Mouse (Mus musculus) brown adipose tissue, adult 24 weeks (tissue): ENCODE results near the gene Ndel1. TPM values are rescaled to one million over a fixed set of nuclear protein-coding genes. Genes with fewer than 3 reads are reported as not detected.

Source experiments
- H3K27ac ChIP-seq: fragments of 200-500 bp; replicated peaks from 2 replicates; pipeline ENCODE4 v1.5.1; 2012; ENCODE audit warnings: low read depth, mild to moderate bottlenecking, low read length
- H3K4me1 ChIP-seq: fragments of 200-500 bp; 2 replicates; pipeline ENCODE4 v1.6.1; 2012; ENCODE audit warnings: low read length, mixed read lengths; ENCODE audit not compliant: control insufficient read depth, insufficient read depth, insufficient read length
- H3K4me3 ChIP-seq: fragments of 200-500 bp; 2 replicates; pipeline ENCODE4 v1.5.1; 2012; ENCODE audit warnings: low read depth, mild to moderate bottlenecking, low read length, moderate library complexity; ENCODE audit not compliant: insufficient read depth
- polyA plus RNA-seq: library from polyadenylated mRNA; stranded (reverse); fragments of >200 nt; gene quantifications from 2 replicates; pipeline ENCODE4 v1.2.4, GENCODE M21; 2012; ENCODE audit not compliant: missing spikeins, insufficient read depth, insufficient read length

The Ndel1 gene
- polyA plus RNA-seq, 1 experiment, result 48.4 TPM

DNA sequence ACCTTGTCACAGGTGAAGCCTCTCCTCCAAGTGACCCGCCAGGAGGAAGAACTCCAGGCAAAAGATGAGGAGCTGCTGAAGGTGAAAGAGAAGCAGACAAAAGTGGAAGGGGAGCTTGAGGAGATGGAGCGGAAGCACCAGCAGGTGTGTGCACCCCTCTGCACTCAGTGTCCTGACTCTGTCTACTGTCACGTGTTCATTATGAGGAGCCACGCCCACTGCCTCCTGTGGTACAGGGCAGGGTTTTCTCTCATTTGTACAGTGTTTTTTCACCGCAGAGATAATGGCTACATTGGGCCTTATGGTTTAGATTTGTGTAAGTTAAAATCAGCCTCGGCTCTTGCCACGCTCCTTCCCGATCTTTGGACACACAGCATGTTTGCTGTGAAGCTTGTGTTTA, 85.8 kb downstream of the Ndel1 start:
- no peaks in the 10 kb centered on the region for H3K4me1 ChIP-seq
- H3K4me3 ChIP-seq, result no peak overlapping the region
- no peak overlapping the region for H3K27ac ChIP-seq

DNA sequence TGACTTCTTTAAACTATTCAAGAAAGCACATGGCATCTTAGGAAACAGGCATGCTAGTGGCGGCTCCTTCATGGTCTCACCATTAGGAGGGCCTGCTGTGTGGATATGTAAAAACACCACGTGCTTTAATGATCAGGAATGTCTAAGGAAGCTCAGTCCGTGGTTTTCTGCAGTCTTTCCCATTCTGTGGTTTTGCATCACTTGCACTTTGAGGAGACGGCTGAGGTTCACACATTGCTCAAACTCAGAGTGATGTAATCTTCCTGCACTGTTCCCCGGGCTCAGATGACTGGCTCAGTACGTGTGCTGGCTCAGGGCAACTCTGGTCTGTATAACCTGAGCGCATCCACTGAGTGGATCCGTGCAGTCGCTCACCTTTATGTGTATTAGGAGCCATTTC, 89.3 kb downstream of the Ndel1 start:
- Histone ChIP-seq H3K27ac (no peak overlapping the region), H3K4me1 (no peaks in the 10 kb centered on the region), H3K4me3 (no peak overlapping the region)

DNA sequence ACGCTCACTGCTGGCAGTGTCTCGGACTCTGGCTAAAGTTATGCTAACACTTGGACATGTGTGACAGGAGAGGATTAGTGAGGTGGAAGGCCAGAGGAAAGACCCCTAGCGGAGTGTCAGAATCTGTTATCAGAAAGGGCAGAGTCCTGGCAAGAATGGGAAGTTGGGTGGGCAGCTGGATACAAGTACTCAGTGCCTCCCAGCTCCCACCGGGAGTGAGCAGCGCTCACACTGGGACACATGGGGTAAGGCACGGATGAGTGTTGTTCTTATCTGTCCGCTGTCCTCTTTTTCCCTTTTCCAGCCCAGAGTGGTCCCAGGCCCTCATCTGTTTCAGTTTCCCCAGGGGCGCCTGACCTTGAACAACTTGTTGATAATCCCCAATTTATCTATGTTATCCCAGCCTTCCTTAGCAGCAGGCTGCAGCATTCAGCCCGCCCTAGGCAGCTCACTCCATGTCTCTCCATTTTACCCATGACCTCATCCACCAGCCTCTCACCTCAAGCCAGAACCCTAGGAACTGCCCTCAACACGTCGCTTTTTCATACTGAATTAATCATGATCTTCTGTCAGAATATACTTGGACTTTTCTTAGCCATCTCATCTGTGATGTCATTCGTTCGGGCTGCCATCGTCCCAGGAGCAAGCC, 91.1 kb downstream of the Ndel1 start:
- Histone ChIP-seq H3K4me3 (no peak overlapping the region), H3K4me1 (no peaks in the 10 kb centered on the region), H3K27ac (no peak overlapping the region)

DNA sequence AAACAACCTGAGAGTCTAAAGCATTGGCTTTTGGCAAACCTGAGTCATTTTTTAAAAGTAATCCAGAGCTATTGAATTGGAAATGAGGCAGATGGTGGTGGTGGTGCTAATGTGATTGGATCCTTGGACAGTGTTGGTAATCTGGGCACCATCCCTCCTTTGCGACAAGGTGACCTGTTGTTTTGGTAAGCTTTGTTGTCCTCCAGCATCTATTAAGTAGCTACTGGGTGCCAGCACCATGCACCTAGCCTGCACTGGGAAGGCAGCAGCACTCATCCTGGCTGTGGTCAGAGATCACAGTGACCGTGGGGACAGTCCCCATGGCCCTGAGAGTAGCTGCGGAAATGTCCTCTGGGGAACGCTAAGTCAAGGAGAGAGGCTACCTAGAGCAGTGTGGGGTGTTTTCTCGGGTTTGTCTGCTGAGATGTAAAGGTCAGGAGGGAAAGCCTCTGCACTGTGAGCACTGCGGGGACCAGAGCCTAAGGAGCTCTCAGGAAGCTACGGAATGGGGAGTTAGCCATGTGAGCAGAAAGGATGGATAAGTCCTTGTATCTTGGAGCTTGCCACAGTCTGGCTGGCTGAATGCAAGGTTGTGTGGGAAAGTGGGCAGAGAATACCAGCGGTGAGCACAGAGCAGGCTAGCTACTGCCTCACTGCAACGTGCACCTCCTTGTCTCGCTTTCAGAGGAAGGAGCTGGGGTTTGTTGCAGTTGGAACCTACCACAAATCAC, 91.8 kb downstream of the Ndel1 start:
- H3K27ac ChIP-seq, result no peak overlapping the region

DNA sequence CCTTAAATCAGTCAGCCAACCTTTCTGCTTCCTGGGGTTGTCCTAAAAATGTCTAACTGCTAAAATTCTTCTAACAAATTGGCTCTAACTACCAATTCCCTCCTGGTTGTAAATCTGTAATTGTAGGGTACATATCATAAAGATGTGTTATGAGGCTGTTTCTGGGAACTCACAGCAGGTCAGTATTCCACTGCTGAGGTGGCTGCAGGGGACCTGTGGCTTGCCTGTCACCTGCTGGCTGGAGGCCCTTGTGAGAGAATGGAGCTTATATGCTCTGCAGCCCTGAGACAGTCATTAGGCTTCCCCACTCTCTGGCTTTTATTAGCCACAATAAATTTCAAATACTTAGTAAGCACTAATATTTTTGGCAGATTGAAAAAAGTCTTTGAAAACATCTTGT, 92.8 kb downstream of the Ndel1 start:
- Histone ChIP-seq H3K4me1 (no peaks in the 10 kb centered on the region), H3K4me3 (no peak overlapping the region), H3K27ac (no peak overlapping the region)

More for the DNA sequence above, 91.8 kb downstream of the Ndel1 start:
- H3K4me3 ChIP-seq, result no peak overlapping the region
- H3K4me1 ChIP-seq, result no peaks in the 10 kb centered on the region

DNA sequence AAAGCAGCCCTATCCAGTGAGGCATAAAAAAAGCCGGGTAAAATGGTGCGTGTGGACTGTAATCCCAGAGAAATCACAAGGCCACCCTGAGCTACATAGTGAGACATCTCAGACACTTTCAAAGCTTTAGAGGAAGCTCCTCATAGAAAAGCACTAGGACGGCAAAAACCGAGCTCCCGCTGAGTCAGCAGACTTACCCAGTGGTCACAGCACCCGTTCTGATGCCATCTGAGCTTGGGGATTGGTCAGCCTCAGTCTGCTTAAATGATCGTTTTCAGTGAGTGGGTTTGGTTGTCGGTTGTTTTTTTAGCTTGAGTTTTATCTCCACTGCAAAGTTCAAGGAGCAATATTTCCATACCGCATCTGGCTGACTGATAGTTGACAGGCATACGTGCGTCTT, 93.7 kb downstream of the Ndel1 start:
- no peak overlapping the region for H3K27ac ChIP-seq
- H3K4me1 ChIP-seq, result no peaks in the 10 kb centered on the region
- H3K4me3 ChIP-seq, result no peak overlapping the region

DNA sequence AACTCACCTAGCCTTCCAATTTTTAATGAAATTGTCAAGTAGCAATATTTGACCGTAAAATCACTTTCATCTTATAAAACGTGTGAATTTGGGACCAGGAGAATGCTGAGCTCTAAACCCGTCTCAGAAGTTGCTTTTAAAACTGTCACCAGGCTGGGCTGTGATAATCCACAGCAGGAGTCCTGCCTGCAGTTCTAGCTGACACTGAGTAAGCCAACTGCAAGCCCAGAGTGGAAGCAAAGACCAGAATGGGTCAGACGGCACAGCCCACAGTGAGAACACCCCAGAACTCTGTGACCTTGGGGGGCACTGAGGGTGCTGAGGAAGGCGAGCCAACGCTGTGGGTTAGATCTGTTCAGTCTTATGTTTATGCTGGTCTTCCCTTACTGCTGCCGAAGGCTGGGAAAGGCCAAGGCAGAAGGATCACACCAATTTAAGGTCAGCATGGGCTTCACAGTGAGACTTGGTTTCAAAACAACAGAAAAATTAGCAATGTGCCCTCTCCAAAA, 95.5 kb downstream of the Ndel1 start:
- Histone ChIP-seq H3K27ac (no peak overlapping the region), H3K4me3 (no peak overlapping the region), H3K4me1 (no peaks in the 10 kb centered on the region)

Other genes starting within 250 kb of the Ndel1 start
- 15.5 and 17.2 TPM in 2 replicates for gene Myh10, start 180.3 kb downstream of the Ndel1 start, polyA plus RNA-seq
- gene Rnf222, start 16.7 kb upstream of the Ndel1 start, polyA plus RNA-seq, result not detected in 2 replicates
- gene Rpl26, start 29.7 kb upstream of the Ndel1 start, polyA plus RNA-seq, result 1,653 and 1,681 TPM in 2 replicates
- gene Odf4, start 55.2 kb upstream of the Ndel1 start, polyA plus RNA-seq, result not detected in 2 replicates
- 7.1 and 19.0 TPM in 2 replicates for gene Arhgef15, start 85.6 kb upstream of the Ndel1 start, polyA plus RNA-seq
- gene Slc25a35, start 96.3 kb upstream of the Ndel1 start, polyA plus RNA-seq, result 170 and 220 TPM in 2 replicates
- 9.0 and 12.7 TPM in 2 replicates for gene Rangrf, start 103.3 kb upstream of the Ndel1 start, polyA plus RNA-seq
- 7.8 and 11.1 TPM in 2 replicates for gene Pfas, start 136.6 kb upstream of the Ndel1 start, polyA plus RNA-seq
- 6.2 and 11.8 TPM in 2 replicates for gene Ctc1, start 144.1 kb upstream of the Ndel1 start, polyA plus RNA-seq
- 0.79 TPM in 1 of 2 replicates, not detected in the other for gene Aurkb, start 173.8 kb upstream of the Ndel1 start, polyA plus RNA-seq
- 8.1 and 8.3 TPM in 2 replicates for gene Borcs6, start 187.9 kb upstream of the Ndel1 start, polyA plus RNA-seq
- 2.5 and 4.6 TPM in 2 replicates for gene Tmem107, start 198.9 kb upstream of the Ndel1 start, polyA plus RNA-seq
- gene Vamp2, start 216.6 kb upstream of the Ndel1 start, polyA plus RNA-seq, result 42.0 and 54.9 TPM in 2 replicates
- 7.9 and 15.6 TPM in 2 replicates for gene Per1, start 223.4 kb upstream of the Ndel1 start, polyA plus RNA-seq
- not detected in 2 replicates for gene Hes7, start 248.5 kb upstream of the Ndel1 start, polyA plus RNA-seq